Mouse (Mus musculus) CH12.LX (cell line): ENCODE measurements around the gene Adh6b. TPM values are rescaled to one million over a fixed set of nuclear protein-coding genes. Genes with fewer than 3 reads are reported as not detected.

Experiments used
- DNase-seq: peaks from one replicate; pipeline ENCODE4 v3.0.0-alpha.2; 2013; ENCODE audit errors: extremely low read depth
- H3K27ac ChIP-seq: 2 replicates; pipeline ENCODE4 v1.5.1; 2012; ENCODE audit warnings: low read depth, mild to moderate bottlenecking, control low read depth, moderate library complexity; ENCODE audit not compliant: insufficient read depth
- H3K27me3 ChIP-seq: replicated peaks from 2 replicates; pipeline ENCODE3; 2012; ENCODE audit warnings: inconsistent platforms
- H3K36me3 ChIP-seq, 2 experiments: replicated peaks in 1 of 2; 2 replicates each; pipeline versions ENCODE3 to v1.6.1; 2012; ENCODE audit warnings: inconsistent platforms in 1 of 2, low read length in 1 of 2, mild to moderate bottlenecking in 1 of 2, mixed read lengths in 1 of 2, moderate library complexity in 1 of 2; ENCODE audit not compliant: control insufficient read depth in 1 of 2, insufficient read depth in 1 of 2
- H3K4me1 ChIP-seq, 2 experiments: 2 replicates each; pipeline ENCODE4 v1.6.1; 2012; ENCODE audit warnings: inconsistent platforms in 1 of 2, moderate library complexity in 1 of 2; ENCODE audit not compliant: insufficient read depth in 2 of 2, control insufficient read depth in 1 of 2
- H3K4me2 ChIP-seq: 2 replicates; pipeline ENCODE4 v1.6.1; 2012; ENCODE audit warnings: low read depth, mild to moderate bottlenecking, control low read depth; ENCODE audit not compliant: poor library complexity, insufficient read depth, severe bottlenecking
- H3K4me3 ChIP-seq, 3 experiments: fragments of 150-350 bp in 1 of 3; sonication (generic) in 1 of 3; replicated peaks in 1 of 3; 2 replicates each; pipeline versions ENCODE3 to v1.5.1; 2011 to 2012; ENCODE audit warnings: low read depth in 2 of 3, low read length in 2 of 3, mild to moderate bottlenecking in 2 of 3, moderate library complexity in 2 of 3, control low read depth in 1 of 3, improper control_type of control experiment in 1 of 3, inconsistent platforms in 1 of 3, mixed read lengths in 1 of 3; ENCODE audit not compliant: poor library complexity in 1 of 3
- H3K79me2 ChIP-seq: replicated peaks from 2 replicates; pipeline ENCODE4 v1.6.1; 2012; ENCODE audit warnings: mild to moderate bottlenecking, moderate library complexity; ENCODE audit not compliant: control insufficient read depth, poor library complexity, insufficient read depth, severe bottlenecking; ENCODE audit errors: extremely low read depth
- H3K9ac ChIP-seq: 2 replicates; pipeline ENCODE4 v1.6.1; 2012; ENCODE audit warnings: low read depth, mild to moderate bottlenecking, control low read depth, moderate library complexity; ENCODE audit not compliant: insufficient read depth
- H3K9me3 ChIP-seq: replicated peaks from 2 replicates; pipeline ENCODE3; 2012; ENCODE audit warnings: low read length, inconsistent platforms, mixed read lengths
- BHLHE40 ChIP-seq: IDR thresholded peaks from 2 replicates; pipeline ENCODE4 v1.6.1; 2011; ENCODE audit warnings: mild to moderate bottlenecking, low read depth, low read length, improper control_type of control experiment
- CTCF ChIP-seq, 2 experiments: IDR thresholded peaks in 1 of 2; conservative IDR thresholded peaks in 1 of 2; 2 replicates each; pipeline ENCODE4 v1.5.1; 2011 to 2012; ENCODE audit warnings: low read depth in 2 of 2, low read length in 2 of 2, improper control_type of control experiment in 1 of 2, inconsistent platforms in 1 of 2, mild to moderate bottlenecking in 1 of 2, moderate library complexity in 1 of 2
- E2F4 ChIP-seq: IDR thresholded peaks from 2 replicates; pipeline ENCODE4 v1.6.1; 2011; ENCODE audit warnings: low read depth, low read length, improper control_type of control experiment; ENCODE audit not compliant: insufficient replicate concordance
- ELF1 ChIP-seq: IDR thresholded peaks from 2 replicates; pipeline ENCODE4 v1.6.1; 2014; ENCODE audit warnings: low read depth, mild to moderate bottlenecking, inconsistent platforms, low read length, improper control_type of control experiment
- ETS1 ChIP-seq: conservative IDR thresholded peaks from 2 replicates; pipeline ENCODE4 v1.6.1; 2012; ENCODE audit warnings: low read depth, mild to moderate bottlenecking, inconsistent platforms, low read length, improper control_type of control experiment, moderate library complexity
- GABPA ChIP-seq: IDR thresholded peaks from 2 replicates; pipeline ENCODE4 v1.6.1; 2012; ENCODE audit warnings: low read depth, low read length, improper control_type of control experiment, inconsistent platforms; ENCODE audit not compliant: insufficient replicate concordance
- JUND ChIP-seq: conservative IDR thresholded peaks from 2 replicates; pipeline ENCODE4 v1.6.1; 2011; ENCODE audit warnings: low read depth, low read length, improper control_type of control experiment
- MAFK ChIP-seq: IDR thresholded peaks from 2 replicates; pipeline ENCODE4 v1.6.1; 2011; ENCODE audit warnings: low read length, improper control_type of control experiment; ENCODE audit not compliant: insufficient replicate concordance
- MAX ChIP-seq: IDR thresholded peaks from 2 replicates; pipeline ENCODE4 v1.6.1; 2011; ENCODE audit warnings: low read length, improper control_type of control experiment
- MAZ ChIP-seq: IDR thresholded peaks from 2 replicates; pipeline ENCODE4 v1.6.1; 2012; ENCODE audit warnings: low read depth, mild to moderate bottlenecking, inconsistent platforms, low read length, improper control_type of control experiment, moderate library complexity
- MXI1 ChIP-seq: IDR thresholded peaks from 2 replicates; pipeline ENCODE4 v1.6.1; 2011; ENCODE audit warnings: mild to moderate bottlenecking, low read depth, low read length, improper control_type of control experiment
- MYC ChIP-seq: IDR thresholded peaks from 2 replicates; pipeline ENCODE4 v1.6.1; 2011; ENCODE audit warnings: low read depth, mild to moderate bottlenecking, improper control_type of control experiment, low read length
- NELFE ChIP-seq: IDR thresholded peaks from 2 replicates; pipeline ENCODE4 v1.6.1; 2011; ENCODE audit warnings: low read depth, low read length, improper control_type of control experiment
- PAX5 ChIP-seq: IDR thresholded peaks from 2 replicates; pipeline ENCODE4 v1.6.1; 2012; ENCODE audit warnings: low read length, inconsistent platforms, mixed read lengths
- POLR2A ChIP-seq: IDR thresholded peaks from 2 replicates; pipeline ENCODE4 v1.6.1; 2011; ENCODE audit warnings: low read depth, mild to moderate bottlenecking, improper control_type of control experiment, low read length
- RAD21 ChIP-seq: IDR thresholded peaks from 2 replicates; pipeline ENCODE4 v1.6.1; 2011; ENCODE audit warnings: low read depth, mild to moderate bottlenecking, low read length, improper control_type of control experiment, moderate library complexity
- SIN3A ChIP-seq: IDR thresholded peaks from 2 replicates; pipeline ENCODE4 v1.6.1; 2012; ENCODE audit warnings: low read length, improper control_type of control experiment, inconsistent platforms
- SMC3 ChIP-seq: IDR thresholded peaks from 2 replicates; pipeline ENCODE4 v1.6.1; 2011; ENCODE audit warnings: low read depth, low read length, improper control_type of control experiment
- UBTF ChIP-seq: IDR thresholded peaks from 2 replicates; pipeline ENCODE4 v1.6.1; 2012; ENCODE audit warnings: low read depth, mild to moderate bottlenecking, inconsistent platforms, low read length, improper control_type of control experiment, moderate library complexity
- USF2 ChIP-seq: conservative IDR thresholded peaks from 2 replicates; pipeline ENCODE4 v1.6.1; 2011; ENCODE audit warnings: low read depth, low read length, improper control_type of control experiment
- ZKSCAN1 ChIP-seq: IDR thresholded peaks from 2 replicates; pipeline ENCODE4 v1.6.1; 2012; ENCODE audit warnings: low read depth, inconsistent platforms, low read length, improper control_type of control experiment, borderline replicate concordance
- ZMIZ1 ChIP-seq: IDR thresholded peaks from 2 replicates; pipeline ENCODE4 v1.6.1; 2012; ENCODE audit warnings: low read depth, mild to moderate bottlenecking, inconsistent platforms, low read length, improper control_type of control experiment
- ZNF384 ChIP-seq: IDR thresholded peaks from 2 replicates; pipeline ENCODE4 v1.6.1; 2012; ENCODE audit warnings: low read depth, low read length, improper control_type of control experiment, inconsistent platforms
- dilution Hi-C: fragments of 300-500 bp; cut with MboI; formaldehyde crosslinking; loops from 2 replicates; pipeline ENCODE4 v1.14.3; 2020; ENCODE audit warnings: low sequenced_read_pairs; ENCODE audit not compliant: extremely low pct_unique_long_range_greater_than_20kb, extremely low pct_ligation_motif_present
- in situ Hi-C: fragments of 300-500 bp; cut with MboI; formaldehyde crosslinking; loops from 3 replicates; pipeline ENCODE4 v1.14.3; 2019; ENCODE audit warnings: low sequenced_read_pairs, low pct_ligation_motif_present, low pct_unique_long_range_greater_than_20kb, mixed read lengths
- polyA plus RNA-seq: library from polyadenylated mRNA; unstranded; fragments of >175 nt; gene quantifications from 2 replicates; pipeline ENCODE4 v1.2.1, GENCODE M21; 2012; ENCODE audit warnings: low read depth; ENCODE audit not compliant: insufficient read length
- total RNA-seq, 2 experiments: library from RNA; depleted of rRNA; stranded (reverse); fragments of 300-350 nt in 1 of 2; fragments of >200 nt in 1 of 2; gene quantifications; 2 replicates each; pipeline ENCODE4 v1.2.3; 2012 to 2014

The Adh6b gene
- total and polyA plus RNA-seq, 3 experiments, result not detected

GRCm38 (mm10) chr3:138309910-138310309 is 31.7 kb upstream of the Adh6b start:
- dilution Hi-C loops (no loop called here), in situ Hi-C loops (no loop called here)
- H3K9ac ChIP-seq, result no peak overlapping the region
- no peak overlapping the region for H3K4me3 ChIP-seq
- H3K4me1 ChIP-seq, result peaks cover 0 to 7% of the 10 kb centered on the region in 2 experiments; a peak in 3 of 4 replicates
- no peaks in the 10 kb centered on the region for H3K36me3 ChIP-seq
- no peak for DNase-seq
- H3K9me3 ChIP-seq, result no peaks in the 10 kb centered on the region
- H3K4me2 ChIP-seq, result no peak overlapping the region
- no peaks in the 10 kb centered on the region for H3K79me2 ChIP-seq
- H3K27ac ChIP-seq, result no peak overlapping the region
- no peaks in the 10 kb centered on the region for H3K27me3 ChIP-seq
- TF ChIP-seq ETS1 (no peak), MYC (no peak), ZNF384 (no peak), SIN3A (no peak), ZMIZ1 (no peak), NELFE (no peak), MAX (no peak), GABPA (no peak), BHLHE40 (no peak), PAX5 (no peak), ELF1 (no peak), MXI1 (no peak), MAFK (no peak), ZKSCAN1 (no peak), USF2 (no peak)

- Histone ChIP-seq H3K4me3 (no peak overlapping the region), H3K9me3 (no peaks in the 10 kb centered on the region), H3K4me1 (peaks cover 0 to 7% of the 10 kb centered on the region in 2 experiments; a peak in 3 of 4 replicates), H3K9ac (no peak overlapping the region), H3K79me2 (no peaks in the 10 kb centered on the region), H3K27ac (no peak overlapping the region), H3K4me2 (no peak overlapping the region), H3K27me3 (no peaks in the 10 kb centered on the region), H3K36me3 (no peaks in the 10 kb centered on the region)
- in situ Hi-C loops, result no loop called here
- TF ChIP-seq JUND, result no peak
- TF ChIP-seq CTCF (conservative IDR thresholded peaks at IDR 0.05 in 1 of 2, IDR thresholded peaks at IDR 0.05 in 1 of 2; ENCODE audit: low read depth in 2 of 2, low read length in 2 of 2), result peak; percentile 16 to 72; a peak in 2 of 4 replicates
- TF ChIP-seq UBTF, result no peak
- TF ChIP-seq E2F4, result no peak
- peak; percentile 69 for TF ChIP-seq RAD21
- no peak for TF ChIP-seq ZMIZ1
- no peak for TF ChIP-seq MAZ
- TF ChIP-seq MYC, result no peak
- no peak for TF ChIP-seq MAFK
- no peak for TF ChIP-seq GABPA
- peak; percentile 59 for TF ChIP-seq SMC3
- TF ChIP-seq POLR2A, result no peak
- TF ChIP-seq BHLHE40, result no peak
- dilution Hi-C loops, result no loop called here
- peak; percentile 33 for DNase-seq
Observed at GRCm38 (mm10) chr3:138311015-138311414, 30.6 kb upstream of the Adh6b start.
